Mouse (Mus musculus) C3H10T1/2 (cell line): ENCODE results near the gene Glb1. TPM values are rescaled to one million over a fixed set of nuclear protein-coding genes. Genes with fewer than 3 reads are reported as not detected.

Experiments used
- polyA plus RNA-seq, 2 experiments: library from polyadenylated mRNA; unstranded; fragments of >200 nt; fragmentation: generic; extraction: Trizol; gene quantifications; one replicate each; pipeline ENCODE4 v1.2.1; 2012; ENCODE audit warnings: missing spikeins in 2 of 2

Glb1 gene
- 10 to 100 TPM; 15.7 to 50.5 TPM for polyA plus RNA-seq

DNA sequence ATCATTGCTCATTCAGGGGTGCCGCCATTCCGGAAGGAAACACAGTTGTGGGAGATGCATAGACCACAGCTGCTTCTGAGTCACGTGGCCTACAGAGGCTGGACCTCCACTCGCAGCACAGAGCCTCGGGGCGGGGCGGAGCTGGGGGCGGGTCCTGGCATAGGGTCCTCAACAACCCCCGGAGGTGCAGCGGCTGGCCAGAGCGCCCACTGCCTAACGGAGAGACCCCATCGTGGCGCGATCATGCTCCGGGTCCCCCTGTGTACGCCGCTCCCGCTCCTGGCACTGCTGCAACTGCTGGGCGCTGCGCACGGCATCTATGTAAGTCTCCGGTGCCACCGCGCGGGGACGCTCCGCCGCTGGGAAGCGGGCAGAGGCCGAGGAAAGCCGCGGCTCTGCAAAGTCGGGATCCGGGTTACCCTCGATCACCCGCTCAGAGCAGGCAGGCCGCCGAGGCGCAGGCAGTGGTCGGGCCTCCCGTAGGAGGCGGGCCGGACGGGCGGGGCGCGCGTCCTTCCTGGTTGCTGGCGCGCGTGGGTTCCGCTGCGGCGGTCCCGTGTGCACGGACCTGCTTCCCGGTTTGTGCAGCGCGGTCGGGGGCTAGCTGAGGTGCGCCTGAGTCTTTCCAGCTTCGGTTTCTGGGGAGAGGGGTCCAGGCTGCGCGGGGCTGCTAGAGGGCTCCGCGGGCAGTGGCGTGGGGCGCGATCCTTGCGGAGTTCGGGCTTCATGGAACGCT lies at the start of gene Glb1, which contains the start of gene Tmppe:
Glb1 (plus strand) TSS at position 128 of the 736 bp plus-strand sequence.
Tmppe (plus strand) TSS at position 157 of the 736 bp plus-strand sequence.

GRCm38 (mm10) chr9:114389905-114390748 lies 10.7 kb upstream of the Glb1 start, which contains the start of gene Crtap:
Crtap (minus strand) TSS chr9:114390675.

DNA sequence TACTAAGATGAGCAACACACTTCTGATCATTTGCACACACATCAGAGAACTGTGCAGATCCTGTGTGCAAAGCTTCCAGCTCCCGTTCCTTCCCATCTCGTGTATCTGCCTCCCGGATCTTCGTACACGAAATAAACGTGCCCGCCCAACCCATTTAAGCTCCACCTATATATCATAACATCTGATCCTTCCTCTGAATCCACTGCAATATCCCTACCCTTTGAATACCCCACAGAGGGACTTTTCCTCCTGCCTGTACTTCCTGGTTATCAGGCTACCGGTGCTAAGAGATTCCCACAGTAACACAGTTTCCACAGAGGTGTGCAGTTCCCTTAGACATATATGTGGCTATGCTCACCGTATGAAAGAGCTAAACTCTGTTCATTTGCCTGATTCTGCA lies 103.9 kb downstream of the Glb1 start, which contains the start of gene Ccr4:
Ccr4 (minus strand) TSS at position 101 of the 400 bp plus-strand sequence.

GRCm38 (mm10) chr9:114515364-114515763 lies 114.5 kb downstream of the Glb1 start, which contains the start of gene C130032M10Rik:
C130032M10Rik (plus strand) TSS chr9:114515697.

Other genes with a start within 250 kb of the Glb1 start
- gene Bcl2a1c, start 70.9 kb upstream of the Glb1 start, polyA plus RNA-seq, result not detected
- gene Crtap, start 10.4 kb upstream of the Glb1 start, polyA plus RNA-seq, result 100 to 1,000 TPM; 155 to 278 TPM
- gene Tmppe, start within 50 bp of the Glb1 start, polyA plus RNA-seq, result 1 to 10 TPM in 1 of 2 experiments, under 1 TPM in 1; 0.36 to 1.5 TPM
- not detected for gene Ccr4, start 103.8 kb downstream of the Glb1 start, polyA plus RNA-seq
- gene C130032M10Rik, start 114.6 kb downstream of the Glb1 start, polyA plus RNA-seq, result not detected
- not detected for gene Trim71, start 163.3 kb downstream of the Glb1 start, polyA plus RNA-seq
- 10 to 100 TPM in 1 of 2 experiments, 1 to 10 TPM in 1; 8.4 to 30.7 TPM for gene Cnot10, start 239.1 kb downstream of the Glb1 start, polyA plus RNA-seq